Comparison of ENCODE assay signal across 20 mouse cellular contexts in genomic region chr3:139933039-139933438, GRCm38 (mm10).
DNase-seq lines count a peak whose midpoint lies in the region; ATAC-seq and TF ChIP-seq lines count a peak whose summit lies in the region.
"Had no signal": no experiment of that assay in that cellular context is flagged by ENCODE, and none has a peak within 500 bp of the region (broad histone marks: within the 10 kb centered on the region; RNA-seq: fewer than 3 reads in every experiment).

No protein-coding gene starts in this region.

- no peak for ATAC-seq in forebrain, postnatal 0 days
- peak; percentile 76 for ATAC-seq in forebrain, embryonic 12.5 days (ENCODE audit: low FRiP score)
- ATAC-seq: activated CD4-positive, CD25-positive, alpha-beta regulatory T cell, adult 4 months; intestine, embryonic 15.5 days had no signal

- H3K27me3 ChIP-seq in forebrain, embryonic 10.5 days (ENCODE audit: poor library complexity, severe bottlenecking) = no peaks in the 10 kb centered on the region
- no peaks in the 10 kb centered on the region for H3K27me3 ChIP-seq in forebrain, postnatal 0 days (ENCODE audit: insufficient read depth, low read length)
- no peaks in the 10 kb centered on the region for H3K27me3 ChIP-seq in forebrain, embryonic 12.5 days
- H3K27me3 ChIP-seq: CH12.LX; intestine, embryonic 15.5 days; neural tube, embryonic 13.5 days had no signal

- H3K9me3 ChIP-seq in forebrain, embryonic 10.5 days = peaks cover 4% of the 10 kb centered on the region; the same call in 1 of the 2 replicates
- H3K9me3 ChIP-seq in forebrain, postnatal 0 days (ENCODE audit: low read length) = no peaks in the 10 kb centered on the region
- no peaks in the 10 kb centered on the region for H3K9me3 ChIP-seq in forebrain, embryonic 12.5 days
- H3K9me3 ChIP-seq: intestine, embryonic 15.5 days; neural tube, embryonic 13.5 days had no signal

- no peak overlapping the region for H3K4me2 ChIP-seq in forebrain, postnatal 0 days (ENCODE audit: low read depth)
- H3K4me2 ChIP-seq in forebrain, embryonic 12.5 days = no peak overlapping the region
- H3K4me2 ChIP-seq: intestine, embryonic 15.5 days; neural tube, embryonic 13.5 days had no signal

- WGBS in forebrain, embryonic 10.5 days = 35% methylated on average over 4 of the region's 4 CpGs
- 14% methylated on average over 4 of the region's 4 CpGs for WGBS in forebrain, postnatal 0 days
- WGBS in forebrain, embryonic 12.5 days = 19% methylated on average over 4 of the region's 4 CpGs

- TF ChIP-seq CTCF in forebrain, postnatal 0 days (IDR thresholded peaks at IDR 0.05; ENCODE audit: low read depth) = no peak

- peaks cover 8% of the 10 kb centered on the region; the same call in 1 of the 2 replicates for H3K4me1 ChIP-seq in forebrain, embryonic 10.5 days
- H3K4me1 ChIP-seq in forebrain, postnatal 0 days (ENCODE audit: insufficient read depth) = no peaks in the 10 kb centered on the region
- no peaks in the 10 kb centered on the region; the same call in 1 of the 2 replicates for H3K4me1 ChIP-seq in forebrain, embryonic 12.5 days
- H3K4me1 ChIP-seq: intestine, embryonic 15.5 days; neural tube, embryonic 13.5 days had no signal

- peak; percentile 17 for DNase-seq in forebrain, embryonic 10.5 days (ENCODE audit: extremely low spot score, low spot score)
- DNase-seq in forebrain, postnatal 0 days = no peak
- DNase-seq in Muller cell, postnatal 12 days (ENCODE audit: inconsistent ontology term) = peak; percentile 77
- peak; percentile 28 for DNase-seq in cerebellum, adult 8-10 months
- DNase-seq in spleen, postnatal 14 days (ENCODE audit: low spot score in 2 of 2) = no peak
- DNase-seq in urinary bladder, postnatal 25 days (ENCODE audit: low spot score) = no peak
- DNase-seq in heart, postnatal 14 days = no peak
- DNase-seq: adrenal gland, postnatal 36 days; gastrocnemius, postnatal 14 days; heart, postnatal 36 days; kidney, postnatal 14 days; layer of hippocampus, adult 9-11 months; liver; lung, adult 2 months; thymus, postnatal 14 days had no signal

- H3K27ac ChIP-seq in forebrain, embryonic 10.5 days = no peak overlapping the region
- no peak overlapping the region for H3K27ac ChIP-seq in forebrain, postnatal 0 days (ENCODE audit: low read depth, low read length)
- no peak overlapping the region for H3K27ac ChIP-seq in forebrain, embryonic 12.5 days
- H3K27ac ChIP-seq: intestine, embryonic 15.5 days; neural tube, embryonic 13.5 days had no signal

- H3K4me3 ChIP-seq in forebrain, embryonic 10.5 days = no peak overlapping the region
- no peak overlapping the region for H3K4me3 ChIP-seq in forebrain, postnatal 0 days (ENCODE audit: low read depth, low read length)
- H3K4me3 ChIP-seq in forebrain, embryonic 12.5 days (replicated peaks) = no peak overlapping the region
- H3K4me3 ChIP-seq: intestine, embryonic 15.5 days; neural tube, embryonic 13.5 days had no signal

- H3K36me3 ChIP-seq in forebrain, embryonic 10.5 days (replicated peaks) = no peaks in the 10 kb centered on the region
- H3K36me3 ChIP-seq in forebrain, postnatal 0 days (ENCODE audit: insufficient read depth) = no peaks in the 10 kb centered on the region
- no peaks in the 10 kb centered on the region for H3K36me3 ChIP-seq in forebrain, embryonic 12.5 days (replicated peaks)
- H3K36me3 ChIP-seq: intestine, embryonic 15.5 days; neural tube, embryonic 13.5 days had no signal

- no peak overlapping the region for H3K9ac ChIP-seq in forebrain, postnatal 0 days
- H3K9ac ChIP-seq in forebrain, embryonic 12.5 days = no peak overlapping the region
- H3K9ac ChIP-seq: intestine, embryonic 15.5 days; neural tube, embryonic 13.5 days had no signal

- intact Hi-C loops in heart, postnatal 14 days (cut with DNase I) = no loop called here

Comparison
In these comparisons a context has a peak if more than half of its experiments do, and no peak if none do; other contexts are left out.
1. DNase-seq: peak in forebrain, embryonic 10.5 days (single experiment), Muller cell, postnatal 12 days (single experiment) and cerebellum, adult 8-10 months (single experiment); none in forebrain, postnatal 0 days (single experiment), spleen, postnatal 14 days (0 of 2), urinary bladder, postnatal 25 days (single experiment) and heart, postnatal 14 days (0 of 2).